Mouse (Mus musculus) liver, adult 2 months (tissue): ENCODE data around the gene Akt3. TPM values are rescaled to one million over a fixed set of nuclear protein-coding genes. Genes with fewer than 3 reads are reported as not detected.

Experiments used
- DNase-seq: peaks from one replicate; pipeline ENCODE4 v3.0.0-alpha.2; 2011; ENCODE audit warnings: low read depth, low spot score; ENCODE audit errors: extremely low read depth
- H3K27ac ChIP-seq: fragments of 200-500 bp; replicated peaks from 2 replicates; pipeline ENCODE4 v1.5.1; 2012; ENCODE audit warnings: low read depth, mild to moderate bottlenecking, control low read depth, inconsistent platforms, low read length; ENCODE audit not compliant: insufficient read depth
- H3K27me3 ChIP-seq: fragments of 200-500 bp; 2 replicates; pipeline ENCODE4 v1.6.1; 2012; ENCODE audit warnings: mild to moderate bottlenecking, moderate library complexity, low read length, inconsistent platforms; ENCODE audit not compliant: control insufficient read depth, insufficient read depth
- H3K36me3 ChIP-seq: fragments of 200-500 bp; 2 replicates; pipeline ENCODE4 v1.6.1; 2012; ENCODE audit warnings: low read length, inconsistent platforms; ENCODE audit not compliant: control insufficient read depth, insufficient read depth
- H3K4me1 ChIP-seq: fragments of 200-500 bp; 2 replicates; pipeline ENCODE4 v1.6.1; 2011; ENCODE audit warnings: low read length; ENCODE audit not compliant: control insufficient read depth, insufficient read depth
- H3K4me3 ChIP-seq: fragments of 200-500 bp; 2 replicates; pipeline ENCODE4 v1.5.1; 2011; ENCODE audit warnings: low read depth, mild to moderate bottlenecking, control low read depth, low read length, moderate library complexity; ENCODE audit not compliant: insufficient read depth
- H3K79me2 ChIP-seq: fragments of 200-500 bp; 2 replicates; pipeline ENCODE4 v1.6.1; 2012; ENCODE audit warnings: inconsistent platforms, mild to moderate bottlenecking, low read length, moderate library complexity; ENCODE audit not compliant: control insufficient read depth, insufficient read depth
- H3K9ac ChIP-seq: fragments of 200-500 bp; 2 replicates; pipeline ENCODE4 v1.6.1; 2012; ENCODE audit warnings: low read depth, mild to moderate bottlenecking, control low read depth, inconsistent platforms, low read length
- CTCF ChIP-seq: fragments of 200-500 bp; IDR thresholded peaks from 2 replicates; pipeline ENCODE4 v1.5.1; 2011; ENCODE audit warnings: low read depth, low read length, control low read depth
- POLR2A ChIP-seq: fragments of 200-500 bp; IDR thresholded peaks from 2 replicates; pipeline ENCODE4 v1.6.1; 2011; ENCODE audit warnings: low read length, control low read depth; ENCODE audit not compliant: insufficient read depth; ENCODE audit errors: extremely low read depth
- WGBS: fragments of 180-500 bp; shearing (Covaris S2); methylation state at CpG from one replicate; pipeline ENCODE4 v1.1.7; 2018; 5-methylcytosine and 5-hydroxymethylcytosine counted together
- polyA plus RNA-seq: library from polyadenylated mRNA; depleted of rRNA; stranded (reverse); fragments of >200 nt; gene quantifications from 2 replicates; pipeline ENCODE4 v1.2.3, GENCODE M21; 2012
- total RNA-seq: library from RNA; depleted of rRNA; stranded (reverse); fragments of >200 nt; gene quantifications from 2 replicates; pipeline ENCODE4 v1.2.3, GENCODE M21; 2014

The Akt3 gene
- total and polyA plus RNA-seq, 2 experiments = 0.69 to 2.9 TPM

GRCm38 (mm10) chr1:177031196-177031595, 226.8 kb downstream of the Akt3 start:
- H3K4me3 ChIP-seq = no peak overlapping the region
- TF ChIP-seq CTCF (no peak), POLR2A (no peak)
- no peaks in the 10 kb centered on the region for H3K36me3 ChIP-seq
- no peaks in the 10 kb centered on the region for H3K27me3 ChIP-seq
- H3K79me2 ChIP-seq = no peaks in the 10 kb centered on the region
- 100% methylated on average over 1 of the region's 1 CpGs for WGBS
- H3K4me1 ChIP-seq = no peaks in the 10 kb centered on the region
- no peak overlapping the region for H3K27ac ChIP-seq
- no peak for DNase-seq
- H3K9ac ChIP-seq = no peak overlapping the region

- no peaks in the 10 kb centered on the region for H3K79me2 ChIP-seq
- TF ChIP-seq POLR2A (no peak), CTCF (no peak)
- H3K27ac ChIP-seq = no peak overlapping the region
- H3K4me1 ChIP-seq = no peaks in the 10 kb centered on the region
- no peaks in the 10 kb centered on the region for H3K27me3 ChIP-seq
- no peaks in the 10 kb centered on the region for H3K36me3 ChIP-seq
- WGBS = 89% methylated on average over 3 of the region's 3 CpGs
- H3K9ac ChIP-seq = no peak overlapping the region
- DNase-seq = no peak
- no peak overlapping the region for H3K4me3 ChIP-seq
Observed at GRCm38 (mm10) chr1:177030669-177031068, 227.3 kb downstream of the Akt3 start.

GRCm38 (mm10) chr1:177029032-177029431, 229.0 kb downstream of the Akt3 start:
- Histone ChIP-seq H3K4me3 (no peak overlapping the region), H3K79me2 (no peaks in the 10 kb centered on the region), H3K27me3 (no peaks in the 10 kb centered on the region), H3K4me1 (no peaks in the 10 kb centered on the region), H3K9ac (no peak overlapping the region), H3K36me3 (no peaks in the 10 kb centered on the region; the same call in 1 of the 2 replicates), H3K27ac (no peak overlapping the region)
- TF ChIP-seq CTCF (no peak), POLR2A (no peak)
- no peak for DNase-seq
- 71% methylated on average over 2 of the region's 2 CpGs for WGBS

GRCm38 (mm10) chr1:177027706-177028105, 230.3 kb downstream of the Akt3 start:
- Histone ChIP-seq H3K27ac (no peak overlapping the region), H3K79me2 (no peaks in the 10 kb centered on the region), H3K36me3 (no peaks in the 10 kb centered on the region; the same call in 1 of the 2 replicates), H3K27me3 (no peaks in the 10 kb centered on the region), H3K9ac (no peak overlapping the region), H3K4me3 (no peak overlapping the region), H3K4me1 (no peaks in the 10 kb centered on the region)
- no peak for DNase-seq
- 93% methylated on average over 3 of the region's 3 CpGs for WGBS
- TF ChIP-seq POLR2A (no peak), CTCF (no peak)

GRCm38 (mm10) chr1:177022751-177023150, 235.3 kb downstream of the Akt3 start:
- Histone ChIP-seq H3K4me3 (no peak overlapping the region), H3K4me1 (no peaks in the 10 kb centered on the region), H3K27me3 (no peaks in the 10 kb centered on the region), H3K79me2 (no peaks in the 10 kb centered on the region), H3K36me3 (no peaks in the 10 kb centered on the region; the same call in 1 of the 2 replicates), H3K9ac (no peak overlapping the region), H3K27ac (no peak overlapping the region)
- DNase-seq = no peak
- 75% methylated on average over 3 of the region's 3 CpGs for WGBS
- TF ChIP-seq CTCF (no peak), POLR2A (no peak)

- no peaks in the 10 kb centered on the region for H3K79me2 ChIP-seq
- no peak overlapping the region for H3K4me3 ChIP-seq
- WGBS = 35% methylated on average over 5 of the region's 5 CpGs
- H3K27ac ChIP-seq = no peak overlapping the region
- no peak overlapping the region for H3K9ac ChIP-seq
- H3K36me3 ChIP-seq = no peaks in the 10 kb centered on the region; the same call in 1 of the 2 replicates
- no peaks in the 10 kb centered on the region for H3K27me3 ChIP-seq
- DNase-seq = no peak
- TF ChIP-seq POLR2A (no peak), CTCF (no peak)
- H3K4me1 ChIP-seq = 0 out of 2 replicates have a peak, but pooled peaks cover 1% of the 10 kb centered on the region
Observed at GRCm38 (mm10) chr1:177019668-177020067, 238.3 kb downstream of the Akt3 start.
